Mouse (Mus musculus): ENCODE data around the gene Gstt1. TPM values are rescaled to one million over a fixed set of nuclear protein-coding genes. Genes with fewer than 3 reads are reported as not detected.
A peak's percentile ranks its signal among the peaks of the same experiment; 100 is the strongest.

Gene Gstt1
- polyA plus RNA-seq, 1 experiment from 2014 or later, result 0.67 TPM

DNA sequence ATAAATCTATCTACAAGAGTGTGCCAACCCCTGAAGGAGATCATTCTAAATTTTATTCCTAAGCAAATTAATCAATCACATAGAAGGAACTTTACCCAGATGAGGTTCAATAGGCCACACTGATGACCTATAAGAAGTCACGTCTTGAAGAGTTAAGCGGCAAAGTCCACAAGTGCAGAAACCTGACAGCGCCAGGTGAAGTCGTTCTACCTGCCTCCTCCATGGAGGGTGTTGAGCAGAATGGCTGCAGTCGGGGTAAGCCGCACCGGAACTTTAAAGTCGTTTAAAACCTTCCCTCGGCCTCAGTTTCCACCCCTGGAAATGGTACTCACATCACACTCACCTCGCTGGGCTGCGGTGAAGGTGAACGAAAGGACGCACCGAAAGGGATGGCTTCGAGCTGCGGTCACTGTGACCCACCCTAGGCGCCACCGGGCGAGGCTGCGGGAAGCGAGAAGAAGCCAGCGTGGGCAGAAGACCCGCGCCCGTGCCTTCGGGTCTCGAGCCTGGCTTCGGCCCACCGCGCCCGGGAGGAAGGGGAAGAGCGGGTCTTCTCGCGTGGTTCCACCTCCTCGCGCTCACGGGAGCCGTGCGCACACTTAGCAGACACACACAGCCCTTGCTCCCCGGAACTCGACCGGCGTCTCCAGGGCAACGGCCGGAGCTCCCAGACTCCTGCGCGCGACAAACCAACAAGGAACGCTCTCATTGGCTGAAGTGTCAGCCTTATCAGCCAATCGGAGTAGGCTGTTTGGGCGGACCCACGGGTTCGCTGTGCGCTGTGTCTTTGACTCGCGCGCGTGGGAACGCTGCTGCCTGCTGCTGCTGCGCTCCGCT lies 34.5 kb downstream of the Gstt1 start, which contains the start of gene Cabin1:
Gene Cabin1 (minus strand): TSS at position 660 of the 837 bp plus-strand sequence.
- H3K79me2 ChIP-seq (ENCODE audit: inconsistent target), result peaks cover 51% of the 10 kb centered on the region
- H3K4me3 ChIP-seq (ENCODE audit: inconsistent target), result peak within 1 kb of the TSS; percentile 86
- WGBS (ENCODE audit: missing documents), result under 1% methylated on average over 49 of the region's 61 CpGs
- peak within 1 kb of the TSS; percentile 33 for H3K27ac ChIP-seq
- no peaks in the 10 kb centered on the region for H3K36me3 ChIP-seq (ENCODE audit: inconsistent target)

DNA sequence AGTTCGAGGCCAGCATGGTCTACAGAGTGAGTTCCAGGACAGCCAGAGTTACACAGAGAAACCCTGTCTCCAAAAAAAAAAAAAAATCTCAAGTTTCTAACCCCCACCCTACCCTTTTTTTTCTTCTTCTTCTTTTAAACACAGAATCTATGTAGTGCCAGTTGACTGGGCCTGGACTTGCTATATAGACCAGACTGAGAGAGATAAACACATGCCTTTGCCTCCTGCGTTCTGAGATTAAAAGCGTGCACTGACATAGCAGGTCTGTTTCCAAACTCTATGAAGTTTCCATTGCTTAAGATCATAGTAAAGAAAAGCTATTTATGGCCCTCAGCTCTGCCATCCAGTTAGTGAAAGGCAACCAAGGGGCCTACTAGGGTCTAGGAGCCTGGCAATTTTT lies 36.0 kb downstream of the Gstt1 start:
- WGBS (ENCODE audit: missing documents), result 97% methylated on average over 3 of the region's 3 CpGs

DNA sequence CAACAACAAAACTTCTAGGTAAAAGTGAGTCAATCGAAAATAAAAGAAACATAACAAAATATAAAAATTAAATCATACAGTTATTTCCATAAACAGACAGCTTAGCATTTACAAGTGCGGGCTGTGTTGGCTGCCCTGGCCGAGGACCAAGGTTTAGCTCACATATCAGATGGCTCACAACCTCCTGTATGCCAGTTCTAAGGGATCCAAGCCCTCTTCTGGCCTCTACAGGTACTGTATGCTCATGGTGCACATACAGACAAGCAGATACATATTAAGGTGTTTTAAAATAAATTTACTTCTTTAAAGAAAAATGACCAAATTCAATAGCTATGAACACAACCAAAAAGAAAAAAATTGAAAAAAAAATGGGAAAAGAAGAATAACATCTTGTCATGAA lies 38.1 kb downstream of the Gstt1 start:
- Histone ChIP-seq H3K27ac (no peak overlapping the region), H3K4me3 (ENCODE audit: inconsistent target) (no peak overlapping the region), H3K36me3 (ENCODE audit: inconsistent target) (no peaks in the 10 kb centered on the region), H3K79me2 (ENCODE audit: inconsistent target) (peaks cover 54% of the 10 kb centered on the region)
- 97% methylated on average over 3 of the region's 3 CpGs for WGBS (ENCODE audit: missing documents)

More for the DNA sequence above, 36.0 kb downstream of the Gstt1 start:
- no peak overlapping the region for H3K4me3 ChIP-seq (ENCODE audit: inconsistent target)
- no peak overlapping the region for H3K27ac ChIP-seq
- no peaks in the 10 kb centered on the region for H3K36me3 ChIP-seq (ENCODE audit: inconsistent target)
- H3K79me2 ChIP-seq (ENCODE audit: inconsistent target), result peaks cover 54% of the 10 kb centered on the region

DNA sequence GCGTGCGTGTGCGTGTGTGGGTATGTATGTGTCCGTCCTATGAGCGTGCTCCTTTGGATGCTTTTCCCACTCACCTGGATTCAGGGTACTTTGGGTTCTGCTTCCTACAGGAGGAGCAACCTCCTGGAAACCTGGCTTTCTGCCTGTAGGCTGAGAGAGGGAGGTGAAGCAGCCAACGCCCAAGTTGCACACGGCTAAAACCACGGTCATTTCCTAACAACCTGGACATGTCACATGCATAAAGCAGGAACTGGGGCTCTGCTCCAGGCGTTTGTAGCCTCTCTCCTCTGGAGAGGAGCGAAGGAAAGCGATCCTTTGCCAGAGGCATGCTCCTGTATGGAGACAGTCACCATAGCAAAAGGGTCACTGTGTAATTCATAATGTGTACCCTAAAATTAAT lies 41.7 kb downstream of the Gstt1 start:
- 79% methylated on average over 11 of the region's 11 CpGs for WGBS (ENCODE audit: missing documents)
- Histone ChIP-seq H3K4me3 (ENCODE audit: inconsistent target) (no peak overlapping the region), H3K79me2 (ENCODE audit: inconsistent target) (peaks cover 31% of the 10 kb centered on the region), H3K27ac (no peak overlapping the region), H3K36me3 (ENCODE audit: inconsistent target) (peaks cover 24% of the 10 kb centered on the region)

DNA sequence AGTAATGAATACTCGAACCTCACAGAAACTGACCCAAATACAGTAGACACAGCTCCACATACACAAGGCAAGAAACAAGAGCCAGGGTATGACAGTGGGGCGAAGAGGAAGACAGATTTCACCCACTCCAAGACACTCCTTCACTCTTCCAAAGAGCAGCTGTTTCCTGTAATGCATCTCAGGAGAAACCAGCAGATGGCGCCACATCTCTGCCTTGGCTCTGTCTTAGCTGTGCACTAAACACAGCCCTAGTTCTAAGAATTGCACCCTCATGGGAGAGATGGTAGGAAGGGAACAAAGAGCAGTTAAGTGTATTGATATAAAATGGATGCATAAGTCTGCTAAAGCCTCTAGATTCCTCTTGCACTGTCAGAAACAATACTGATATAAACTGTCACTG lies 54.4 kb downstream of the Gstt1 start:
- no peak overlapping the region for H3K27ac ChIP-seq
- H3K36me3 ChIP-seq (ENCODE audit: inconsistent target), result peaks cover 49% of the 10 kb centered on the region
- no peak overlapping the region for H3K4me3 ChIP-seq (ENCODE audit: inconsistent target)
- 47% methylated on average over 3 of the region's 3 CpGs for WGBS (ENCODE audit: missing documents)
- H3K79me2 ChIP-seq (ENCODE audit: inconsistent target), result no peaks in the 10 kb centered on the region

DNA sequence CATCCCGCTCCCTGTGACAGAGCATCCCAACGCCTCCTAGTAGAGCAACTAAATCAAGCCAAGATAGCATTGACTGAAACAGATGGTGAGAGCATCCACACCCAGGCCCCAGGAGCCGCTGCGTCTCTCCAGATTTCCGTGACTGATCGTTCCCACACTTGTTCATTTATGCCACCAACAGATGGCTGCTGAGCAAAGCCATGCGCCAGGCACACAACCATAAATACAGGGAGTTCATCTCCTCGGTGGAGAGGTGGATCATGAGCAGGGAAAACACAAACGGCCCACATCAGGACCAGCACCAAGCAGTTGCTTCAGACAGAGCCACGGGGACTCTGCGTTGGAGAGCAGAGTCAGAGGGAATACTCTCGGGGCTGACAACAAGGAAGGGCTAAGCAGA lies 55.0 kb downstream of the Gstt1 start:
- 94% methylated on average over 11 of the region's 12 CpGs for WGBS (ENCODE audit: missing documents)
- H3K27ac ChIP-seq, result no peak overlapping the region
- peaks cover 49% of the 10 kb centered on the region for H3K36me3 ChIP-seq (ENCODE audit: inconsistent target)
- no peak overlapping the region for H3K4me3 ChIP-seq (ENCODE audit: inconsistent target)
- H3K79me2 ChIP-seq (ENCODE audit: inconsistent target), result no peaks in the 10 kb centered on the region

DNA sequence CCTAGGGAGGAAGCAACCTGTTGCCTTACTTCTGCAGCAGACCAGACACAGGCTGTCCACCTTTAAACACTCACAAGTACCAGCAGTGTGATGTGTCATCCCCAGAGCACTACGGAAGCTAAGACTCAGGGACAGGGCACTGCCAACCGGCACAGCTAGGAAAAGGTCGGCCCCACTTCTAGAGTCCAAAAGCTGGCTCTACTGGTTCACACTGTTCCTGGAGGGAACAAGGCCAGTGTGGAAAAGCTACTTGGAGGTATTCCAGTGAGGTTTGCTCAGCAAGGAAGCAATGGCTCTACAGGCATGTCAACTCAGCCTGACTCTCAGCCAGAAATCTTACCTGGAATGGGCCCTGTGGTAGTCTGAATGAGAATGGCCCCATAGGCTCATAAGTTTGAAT lies 57.5 kb downstream of the Gstt1 start:
- Histone ChIP-seq H3K36me3 (ENCODE audit: inconsistent target) (peaks cover 39% of the 10 kb centered on the region), H3K79me2 (ENCODE audit: inconsistent target) (no peaks in the 10 kb centered on the region), H3K27ac (no peak overlapping the region), H3K4me3 (ENCODE audit: inconsistent target) (no peak overlapping the region)
- 100% methylated on average over 2 of the region's 3 CpGs for WGBS (ENCODE audit: missing documents)

Other genes with a start within 250 kb of the Gstt1 start
- not detected in 3 replicates for gene Lrrc75b, start 238.3 kb downstream of the Gstt1 start, polyA plus RNA-seq (2018)
- not detected in 3 replicates for gene Ggt1, start 237.0 kb downstream of the Gstt1 start, polyA plus RNA-seq (2018)
- gene Ggt5, start 209.2 kb downstream of the Gstt1 start, polyA plus RNA-seq (2018), result 3.4 to 4.1 TPM (median 3.5 TPM) in 3 replicates
- 0.07 TPM in 1 of 3 replicates, not detected in the others for gene Susd2, start 154.6 kb downstream of the Gstt1 start, polyA plus RNA-seq (2018)
- 19.2 to 42.5 TPM (median 19.8 TPM) in 3 replicates for gene Cabin1, start 34.2 kb downstream of the Gstt1 start, polyA plus RNA-seq (2018)
- gene Ddt, start 25.2 kb downstream of the Gstt1 start, polyA plus RNA-seq (2018), result 47.3 to 66.7 TPM (median 58.9 TPM) in 3 replicates
- not detected in 3 replicates for gene Gm20441, start 17.6 kb downstream of the Gstt1 start, polyA plus RNA-seq (2018)
- 2.9 to 4.2 TPM (median 4.1 TPM) in 3 replicates for gene Gstt3, start 17.2 kb downstream of the Gstt1 start, polyA plus RNA-seq (2018)
- not detected in 3 replicates for gene Gstt4, start 24.0 kb upstream of the Gstt1 start, polyA plus RNA-seq (2018)
- gene Gstt2, start 38.8 kb upstream of the Gstt1 start, polyA plus RNA-seq (2018), result 6.2 to 19.7 TPM (median 10.8 TPM) in 3 replicates
- 121 to 436 TPM (median 382 TPM) in 3 replicates for gene Mif, start 61.7 kb upstream of the Gstt1 start, polyA plus RNA-seq (2018)
- not detected in 3 replicates for gene Derl3, start 94.8 kb upstream of the Gstt1 start, polyA plus RNA-seq (2018)
- 36.6 to 53.9 TPM (median 38.3 TPM) in 3 replicates for gene Smarcb1, start 123.0 kb upstream of the Gstt1 start, polyA plus RNA-seq (2018)
- gene Chchd10, start 134.5 kb upstream of the Gstt1 start, polyA plus RNA-seq (2018), result 7.6 to 12.8 TPM (median 11.6 TPM) in 3 replicates
- gene Mmp11, start 137.9 kb upstream of the Gstt1 start, polyA plus RNA-seq (2018), result 0.36 to 1.3 TPM (median 1.0 TPM) in 3 replicates
- not detected in 3 replicates for gene Gm867, start 142.1 kb upstream of the Gstt1 start, polyA plus RNA-seq (2018)
- gene Vpreb3, start 144.5 kb upstream of the Gstt1 start, polyA plus RNA-seq (2018), result not detected in 3 replicates
- 0.07 TPM in 1 of 3 replicates, not detected in the others for gene Gm5134, start 155.9 kb upstream of the Gstt1 start, polyA plus RNA-seq (2018)
- 2.7 to 5.0 TPM (median 3.8 TPM) in 3 replicates for gene Zfp280b, start 234.1 kb upstream of the Gstt1 start, polyA plus RNA-seq (2018)